Mouse (Mus musculus): Measurements from ENCODE around the gene Glul. TPM values are rescaled to one million over a fixed set of nuclear protein-coding genes. Genes with fewer than 3 reads are reported as not detected.

The Glul gene
- polyA plus RNA-seq, 1 experiment from 2014 or later: 206 TPM

DNA sequence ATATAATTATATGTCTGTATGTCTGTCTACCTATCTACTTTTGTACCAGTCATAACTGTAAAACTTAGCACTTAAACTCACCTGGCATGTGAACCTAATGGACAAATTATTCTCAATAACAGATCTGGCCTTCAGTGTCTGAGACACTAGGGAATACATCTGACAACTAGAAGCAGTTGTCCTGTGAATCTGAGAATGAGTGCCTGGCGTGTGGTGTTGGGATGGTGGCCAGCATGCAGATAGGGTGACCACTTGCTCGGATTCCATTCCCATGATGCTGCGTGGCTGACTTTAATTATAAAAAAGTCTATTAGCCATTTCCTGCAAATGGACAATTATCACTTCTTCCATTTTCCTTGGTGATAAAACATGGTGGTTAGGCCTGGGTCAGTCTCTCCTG lies 6.1 kb downstream of the Glul start:
- DNase-seq (ENCODE audit: low spot score): no peak
- Histone ChIP-seq H3K27ac (no peak overlapping the region), H3K36me3 (replicated peaks; ENCODE audit: control insufficient read depth, insufficient read depth) (peaks cover 81% of the 10 kb centered on the region), H3K4me3 (replicated peaks; ENCODE audit: low read length) (no peak overlapping the region), H3K4me1 (replicated peaks; ENCODE audit: control insufficient read depth, insufficient read depth, low read length) (peaks cover 27% of the 10 kb centered on the region), H3K9me3 (ENCODE audit: control insufficient read depth, low read length) (no peaks in the 10 kb centered on the region), H3K4me2 (replicated peaks) (no peak overlapping the region), H3K27me3 (ENCODE audit: control insufficient read depth, insufficient read depth, low read length) (no peaks in the 10 kb centered on the region), H3K9ac (no peak overlapping the region)
- 93% methylated on average over 3 of the region's 3 CpGs for WGBS
- no peak for ATAC-seq (ENCODE audit: low FRiP score)

DNA sequence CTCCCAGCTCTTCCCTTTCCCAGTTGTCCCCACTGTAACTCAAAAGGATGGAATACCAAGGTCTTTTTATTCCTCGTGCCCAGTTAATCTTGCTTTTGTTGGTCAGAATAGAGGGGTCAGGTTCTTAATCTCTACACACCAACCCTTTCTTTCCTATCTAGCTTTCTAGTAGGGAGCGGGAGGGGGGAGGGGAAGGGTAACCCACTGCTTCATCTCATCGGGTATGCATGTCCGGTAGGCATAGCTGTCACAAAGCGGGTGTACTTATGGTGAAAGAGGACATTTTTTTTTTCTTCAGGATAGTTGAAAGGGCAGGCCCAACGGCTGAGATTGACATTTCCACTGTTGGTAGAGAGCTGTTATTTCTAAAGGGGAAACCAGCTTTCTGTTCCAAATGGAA lies 8.5 kb downstream of the Glul start:
- Histone ChIP-seq H3K4me3 (replicated peaks; ENCODE audit: low read length) (no peak overlapping the region), H3K36me3 (replicated peaks; ENCODE audit: control insufficient read depth, insufficient read depth) (peaks cover 86% of the 10 kb centered on the region), H3K27me3 (ENCODE audit: control insufficient read depth, insufficient read depth, low read length) (no peaks in the 10 kb centered on the region), H3K27ac (no peak overlapping the region), H3K9ac (no peak overlapping the region), H3K9me3 (ENCODE audit: control insufficient read depth, low read length) (no peaks in the 10 kb centered on the region), H3K4me1 (replicated peaks; ENCODE audit: control insufficient read depth, insufficient read depth, low read length) (peaks cover 5% of the 10 kb centered on the region), H3K4me2 (replicated peaks) (no peak overlapping the region)
- 72% methylated on average over 6 of the region's 6 CpGs for WGBS
- ATAC-seq (ENCODE audit: low FRiP score) (no peak), DNase-seq (ENCODE audit: low spot score) (no peak)

DNA sequence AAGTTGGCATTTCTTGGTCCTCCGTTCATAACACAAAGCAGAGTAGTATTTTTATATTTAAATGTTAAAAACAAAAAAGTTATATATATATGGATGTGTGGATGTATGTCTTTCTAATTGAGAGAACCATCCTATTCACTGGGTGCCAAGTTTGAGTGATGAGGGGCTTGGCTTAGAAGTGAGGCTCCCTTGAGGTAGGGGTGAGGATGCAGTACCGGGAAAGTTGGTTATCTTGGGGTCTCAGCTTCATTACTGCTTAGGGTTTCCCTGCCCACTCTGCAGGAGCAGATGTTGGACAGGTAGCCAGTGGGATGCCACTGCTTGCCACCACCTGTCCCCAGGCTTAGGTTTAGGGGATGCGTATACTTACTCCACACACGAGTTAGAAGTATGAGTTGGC lies 9.0 kb downstream of the Glul start:
- DNase-seq (ENCODE audit: low spot score) (no peak), ATAC-seq (ENCODE audit: low FRiP score) (no peak)
- Histone ChIP-seq H3K36me3 (replicated peaks; ENCODE audit: control insufficient read depth, insufficient read depth) (peaks cover 80% of the 10 kb centered on the region), H3K4me3 (replicated peaks; ENCODE audit: low read length) (no peak overlapping the region), H3K4me1 (replicated peaks; ENCODE audit: control insufficient read depth, insufficient read depth, low read length) (0 out of 2 replicates have a peak, but pooled peaks cover under 1% of the 10 kb centered on the region), H3K9ac (no peak overlapping the region), H3K27ac (no peak overlapping the region), H3K9me3 (ENCODE audit: control insufficient read depth, low read length) (no peaks in the 10 kb centered on the region), H3K4me2 (replicated peaks) (no peak overlapping the region), H3K27me3 (ENCODE audit: control insufficient read depth, insufficient read depth, low read length) (no peaks in the 10 kb centered on the region)
- WGBS: 93% methylated on average over 4 of the region's 4 CpGs

DNA sequence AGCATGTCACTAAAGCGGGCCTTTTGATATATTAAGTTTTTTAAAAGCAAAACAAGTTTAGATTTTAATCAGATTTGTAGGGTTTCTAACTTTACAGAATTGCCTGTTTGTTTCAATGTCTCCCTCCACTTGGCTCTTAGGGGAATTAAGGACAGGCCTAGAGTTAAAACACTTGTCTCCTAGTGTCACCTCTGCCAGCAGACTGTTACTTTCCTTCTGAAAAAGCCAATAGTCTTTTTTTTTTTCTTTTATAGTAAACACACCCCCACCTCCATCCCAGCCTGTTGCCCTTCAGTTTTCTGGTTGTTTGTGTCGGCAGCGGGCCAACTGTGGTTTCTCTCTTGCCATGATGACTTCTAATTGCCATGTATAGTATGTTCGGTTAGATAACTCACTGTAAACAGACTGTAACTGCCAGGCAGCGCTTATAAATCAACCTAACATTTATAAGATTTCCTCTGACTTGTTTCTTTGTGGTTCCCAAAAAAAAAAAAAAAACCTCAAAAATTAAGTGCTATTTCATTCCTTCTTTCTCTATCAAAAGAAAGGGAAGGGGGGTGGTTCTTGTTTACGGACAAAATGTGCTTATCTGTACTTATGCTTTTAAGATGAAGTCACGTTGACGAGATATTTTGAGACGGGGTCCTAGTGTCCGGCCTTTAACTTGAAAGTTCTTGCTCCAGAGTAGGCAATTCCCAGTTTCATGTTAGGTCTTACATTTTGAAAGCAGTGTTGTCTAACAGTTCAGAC lies 9.6 kb downstream of the Glul start:
- WGBS: 94% methylated on average over 10 of the region's 10 CpGs
- no peak overlapping the region for H3K27ac ChIP-seq
- no peak overlapping the region for H3K4me2 ChIP-seq (replicated peaks)
- H3K9me3 ChIP-seq (ENCODE audit: control insufficient read depth, low read length): no peaks in the 10 kb centered on the region
- ATAC-seq (ENCODE audit: low FRiP score) (no peak), DNase-seq (ENCODE audit: low spot score) (no peak)
- H3K9ac ChIP-seq: no peak overlapping the region
- peaks cover 74% of the 10 kb centered on the region for H3K36me3 ChIP-seq (replicated peaks; ENCODE audit: control insufficient read depth, insufficient read depth)
- H3K4me3 ChIP-seq (replicated peaks; ENCODE audit: low read length): no peak overlapping the region
- no peaks in the 10 kb centered on the region for H3K27me3 ChIP-seq (ENCODE audit: control insufficient read depth, insufficient read depth, low read length)
- no peaks in the 10 kb centered on the region for H3K4me1 ChIP-seq (replicated peaks; ENCODE audit: control insufficient read depth, insufficient read depth, low read length)

DNA sequence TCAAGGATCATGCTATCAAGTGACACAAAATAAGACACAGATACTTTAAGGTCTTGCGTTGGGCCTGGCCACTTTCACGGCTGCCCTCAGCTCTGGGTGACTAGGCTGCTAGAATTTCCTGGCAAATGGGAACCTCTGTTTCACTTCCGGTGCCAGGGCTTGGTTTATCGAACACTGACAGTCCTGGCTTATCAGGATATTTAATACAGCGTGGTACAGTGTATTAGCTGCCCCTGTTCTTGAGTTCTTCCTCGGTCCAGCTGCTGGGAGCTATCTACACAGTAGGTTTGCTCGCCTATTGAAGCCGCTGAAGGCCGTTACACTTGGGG lies 10.2 kb downstream of the Glul start:
- DNase-seq (ENCODE audit: low spot score): no peak
- no peak overlapping the region for H3K9ac ChIP-seq
- no peaks in the 10 kb centered on the region for H3K27me3 ChIP-seq (ENCODE audit: control insufficient read depth, insufficient read depth, low read length)
- H3K27ac ChIP-seq: no peak overlapping the region
- H3K4me3 ChIP-seq (replicated peaks; ENCODE audit: low read length): no peak overlapping the region
- H3K4me1 ChIP-seq (replicated peaks; ENCODE audit: control insufficient read depth, insufficient read depth, low read length): no peaks in the 10 kb centered on the region
- H3K9me3 ChIP-seq (ENCODE audit: control insufficient read depth, low read length): no peaks in the 10 kb centered on the region
- no peak overlapping the region for H3K4me2 ChIP-seq (replicated peaks)
- 91% methylated on average over 9 of the region's 9 CpGs for WGBS
- peaks cover 69% of the 10 kb centered on the region for H3K36me3 ChIP-seq (replicated peaks; ENCODE audit: control insufficient read depth, insufficient read depth)
- no peak for ATAC-seq (ENCODE audit: low FRiP score)

DNA sequence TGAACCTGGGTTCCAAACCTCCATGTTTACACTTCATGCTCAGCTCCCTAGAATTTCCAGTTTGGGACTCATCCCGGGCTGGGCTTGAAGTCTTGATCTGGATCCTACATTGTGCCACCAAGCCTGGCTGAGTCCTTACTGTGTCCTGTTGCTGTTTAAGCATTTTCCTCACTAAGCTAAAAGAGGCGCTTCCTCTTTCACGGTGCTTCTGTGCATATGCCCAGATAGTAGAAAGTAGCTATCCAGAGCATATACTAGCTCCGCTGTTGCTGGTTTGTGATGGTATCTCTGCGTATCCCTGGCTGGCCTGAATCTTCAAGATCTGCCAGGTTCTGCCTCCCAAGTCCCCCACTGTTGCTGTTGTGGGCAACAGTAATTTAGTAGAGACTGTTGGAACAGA lies 10.7 kb downstream of the Glul start:
- peaks cover 64% of the 10 kb centered on the region for H3K36me3 ChIP-seq (replicated peaks; ENCODE audit: control insufficient read depth, insufficient read depth)
- no peaks in the 10 kb centered on the region for H3K9me3 ChIP-seq (ENCODE audit: control insufficient read depth, low read length)
- H3K4me2 ChIP-seq (replicated peaks): no peak overlapping the region
- no peak overlapping the region for H3K27ac ChIP-seq
- H3K4me3 ChIP-seq (replicated peaks; ENCODE audit: low read length): no peak overlapping the region
- 93% methylated on average over 5 of the region's 5 CpGs for whole genome bisulfite sequencing
- H3K4me1 ChIP-seq (replicated peaks; ENCODE audit: control insufficient read depth, insufficient read depth, low read length): no peaks in the 10 kb centered on the region
- no peaks in the 10 kb centered on the region for H3K27me3 ChIP-seq (ENCODE audit: control insufficient read depth, insufficient read depth, low read length)
- no peak overlapping the region for H3K9ac ChIP-seq
- DNase-seq (ENCODE audit: low spot score): no peak
- no peak for ATAC-seq (ENCODE audit: low FRiP score)

DNA sequence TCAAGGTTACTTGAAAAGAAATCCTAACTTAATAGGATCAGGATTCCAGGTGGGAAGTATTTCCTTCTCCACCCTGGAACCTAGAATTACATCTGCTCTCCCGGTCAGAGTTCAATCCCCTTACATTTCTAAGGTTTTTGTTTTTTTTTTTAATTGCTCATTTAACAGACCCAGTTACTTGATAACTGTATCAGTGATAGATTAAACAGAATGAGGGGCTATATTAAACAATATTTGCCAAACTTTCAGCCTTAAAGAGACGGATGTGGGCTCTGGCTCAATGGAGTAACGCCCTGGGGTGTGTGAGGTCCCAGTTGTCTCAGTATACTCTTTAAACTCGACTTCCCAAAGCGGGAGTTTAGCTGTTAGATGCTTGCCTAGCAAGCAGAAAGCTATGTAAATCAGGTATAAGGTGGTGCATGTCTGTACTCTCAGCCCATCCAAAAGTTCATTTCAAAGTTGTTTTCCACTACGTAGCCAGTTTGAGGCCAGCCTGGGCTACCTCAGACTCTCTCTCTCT lies 11.6 kb downstream of the Glul start:
- WGBS: 89% methylated on average over 6 of the region's 6 CpGs
- no peak overlapping the region for H3K9ac ChIP-seq
- H3K4me1 ChIP-seq (replicated peaks; ENCODE audit: control insufficient read depth, insufficient read depth, low read length): no peaks in the 10 kb centered on the region
- H3K27ac ChIP-seq: no peak overlapping the region
- H3K27me3 ChIP-seq (ENCODE audit: control insufficient read depth, insufficient read depth, low read length): no peaks in the 10 kb centered on the region
- peaks cover 54% of the 10 kb centered on the region for H3K36me3 ChIP-seq (replicated peaks; ENCODE audit: control insufficient read depth, insufficient read depth)
- no peaks in the 10 kb centered on the region for H3K9me3 ChIP-seq (ENCODE audit: control insufficient read depth, low read length)
- no peak for DNase-seq (ENCODE audit: low spot score)
- H3K4me2 ChIP-seq (replicated peaks): no peak overlapping the region
- no peak for ATAC-seq (ENCODE audit: low FRiP score)
- H3K4me3 ChIP-seq (replicated peaks; ENCODE audit: low read length): no peak overlapping the region

DNA sequence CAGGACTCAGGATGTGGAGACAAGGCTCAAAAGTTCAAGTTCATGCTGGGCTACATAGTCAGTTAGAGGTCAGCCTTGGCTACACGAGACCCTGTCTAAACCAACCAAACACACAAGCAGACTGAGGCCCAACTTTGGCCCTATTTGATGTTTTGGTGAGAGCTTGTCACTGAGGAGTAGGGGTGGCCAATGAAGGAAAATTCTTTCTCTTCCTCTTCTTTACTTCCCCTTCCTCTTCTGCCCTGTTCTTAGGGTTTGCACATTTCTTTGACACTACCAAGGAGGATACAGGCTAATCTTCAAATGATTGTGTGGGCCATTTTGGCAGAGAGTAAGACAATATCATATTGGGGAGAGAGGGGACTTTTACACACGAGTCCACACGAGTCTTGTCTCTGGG lies 14.1 kb downstream of the Glul start:
- WGBS: 85% methylated on average over 3 of the region's 3 CpGs
- no peak for ATAC-seq (ENCODE audit: low FRiP score)

DNA sequence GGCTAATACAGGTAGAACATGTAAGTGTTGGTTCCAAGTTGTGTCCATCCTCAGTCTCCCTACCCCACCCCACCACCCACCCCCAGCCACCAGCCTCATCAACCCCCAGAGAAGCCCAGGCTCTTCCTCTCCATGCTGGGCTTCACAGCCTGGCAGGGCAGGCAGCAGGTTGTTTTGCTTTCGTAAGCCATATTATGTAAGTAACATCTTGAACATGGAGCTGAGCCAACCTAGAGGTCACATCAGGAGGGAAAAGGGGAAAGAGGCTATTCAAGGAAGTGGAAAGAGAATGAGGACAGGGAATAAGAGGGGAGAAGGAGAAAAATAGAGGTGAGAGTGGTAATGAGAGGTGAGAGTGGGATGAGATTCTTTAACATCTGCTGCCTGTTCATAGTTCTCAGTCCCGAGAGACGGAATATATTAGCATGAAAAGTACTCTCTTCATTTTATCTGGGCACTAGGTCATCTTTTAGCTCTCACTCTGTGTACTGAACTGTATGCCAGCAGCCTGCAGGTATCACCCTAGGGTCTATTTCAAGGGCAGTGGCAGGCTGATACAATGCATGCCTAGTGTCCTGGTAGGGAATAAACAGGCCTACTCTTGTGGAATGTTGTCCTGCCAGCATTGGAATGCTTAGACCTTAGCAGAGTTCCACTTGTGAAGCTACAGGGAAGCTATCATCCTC lies 18.9 kb downstream of the Glul start:
- no peaks in the 10 kb centered on the region for H3K9me3 ChIP-seq (ENCODE audit: control insufficient read depth, low read length)
- H3K4me3 ChIP-seq (replicated peaks; ENCODE audit: low read length): no peak overlapping the region
- H3K27me3 ChIP-seq (ENCODE audit: control insufficient read depth, insufficient read depth, low read length): no peaks in the 10 kb centered on the region
- no peaks in the 10 kb centered on the region for H3K36me3 ChIP-seq (replicated peaks; ENCODE audit: control insufficient read depth, insufficient read depth)
- WGBS: 74% methylated on average over 3 of the region's 3 CpGs
- H3K4me1 ChIP-seq (replicated peaks; ENCODE audit: control insufficient read depth, insufficient read depth, low read length): no peaks in the 10 kb centered on the region
- DNase-seq (ENCODE audit: low spot score) (no peak), ATAC-seq (ENCODE audit: low FRiP score) (no peak)
- no peak overlapping the region for H3K27ac ChIP-seq
- H3K9ac ChIP-seq: no peak overlapping the region
- H3K4me2 ChIP-seq (replicated peaks): no peak overlapping the region

More for the DNA sequence above, 14.1 kb downstream of the Glul start:
- Histone ChIP-seq H3K36me3 (replicated peaks; ENCODE audit: control insufficient read depth, insufficient read depth) (peaks cover 29% of the 10 kb centered on the region), H3K4me2 (replicated peaks) (no peak overlapping the region), H3K4me1 (replicated peaks; ENCODE audit: control insufficient read depth, insufficient read depth, low read length) (no peaks in the 10 kb centered on the region), H3K27ac (no peak overlapping the region), H3K27me3 (ENCODE audit: control insufficient read depth, insufficient read depth, low read length) (no peaks in the 10 kb centered on the region), H3K4me3 (replicated peaks; ENCODE audit: low read length) (no peak overlapping the region), H3K9me3 (ENCODE audit: control insufficient read depth, low read length) (no peaks in the 10 kb centered on the region), H3K9ac (no peak overlapping the region)
- DNase-seq (ENCODE audit: low spot score): no peak

All from hindbrain, embryonic 14.5 days (tissue).